Mouse (Mus musculus) forebrain, postnatal 0 days (tissue): ENCODE measurements at regions not wholly inside any gene's neighbourhood (a gene's known extent, or its start where the extent isn't known, plus 50 kb on each side); places are given as distances from the start of the nearest gene placed in this dataset.

Source experiments
- ATAC-seq: fragments of 200-750 bp; cut with Nextera tagmentation; 2 replicates; pipeline ENCODE4 v1.8.0; 2017; ENCODE audit warnings: mild to moderate bottlenecking, moderate library complexity
- DNase-seq: peaks from one replicate; pipeline ENCODE4 v3.0.0-alpha.2; 2015
- H3K27ac ChIP-seq: fragments of 300-500 bp; sonication (generic); 2 replicates; pipeline ENCODE4 v1.5.1; 2014; ENCODE audit warnings: low read depth, mild to moderate bottlenecking, antibody characterized with exemption, low read length, moderate library complexity, mixed read lengths
- H3K27me3 ChIP-seq: fragments of 300-500 bp; sonication (generic); 2 replicates; pipeline ENCODE4 v1.6.1; 2014; ENCODE audit warnings: mild to moderate bottlenecking, low read length, mixed read lengths; ENCODE audit not compliant: insufficient read depth
- H3K36me3 ChIP-seq: fragments of 300-500 bp; sonication (generic); 2 replicates; pipeline ENCODE4 v1.6.1; 2014; ENCODE audit warnings: mild to moderate bottlenecking, moderate library complexity; ENCODE audit not compliant: insufficient read depth
- H3K4me1 ChIP-seq: fragments of 300-500 bp; sonication (generic); 2 replicates; pipeline ENCODE4 v1.6.1; 2014; ENCODE audit warnings: antibody characterized with exemption; ENCODE audit not compliant: insufficient read depth
- H3K4me2 ChIP-seq: fragments of 300-500 bp; sonication (generic); 2 replicates; pipeline ENCODE4 v1.6.1; 2014; ENCODE audit warnings: low read depth, mild to moderate bottlenecking, moderate library complexity
- H3K4me3 ChIP-seq: fragments of 300-500 bp; sonication (generic); 2 replicates; pipeline ENCODE4 v1.5.1; 2014; ENCODE audit warnings: low read depth, low read length, mixed read lengths
- H3K9ac ChIP-seq: fragments of 300-500 bp; sonication (generic); 2 replicates; pipeline ENCODE4 v1.6.1; 2014; ENCODE audit warnings: mild to moderate bottlenecking
- H3K9me3 ChIP-seq: fragments of 300-500 bp; sonication (generic); 2 replicates; pipeline ENCODE4 v1.6.1; 2016; ENCODE audit warnings: low read length
- CTCF ChIP-seq: sonication (generic); IDR thresholded peaks from 2 replicates; pipeline ENCODE4 v1.5.1; 2016; ENCODE audit warnings: antibody characterized with exemption, control low read depth, low read depth
- WGBS: fragments of 180-500 bp; shearing (Covaris S2); extraction: QIAGEN DNeasy Blood & Tissue Kit; methylation state at CpG from one replicate; pipeline ENCODE4 v1.1.7; 2014; 5-methylcytosine and 5-hydroxymethylcytosine counted together

- no peaks in the 10 kb centered on the region for H3K36me3 ChIP-seq
- no peak for TF ChIP-seq CTCF
- H3K9me3 ChIP-seq = no peaks in the 10 kb centered on the region
- H3K4me2 ChIP-seq = no peak overlapping the region
- ATAC-seq = peak; percentile 42; the same call in 1 of the 2 replicates
- no peak overlapping the region for H3K9ac ChIP-seq
- H3K27ac ChIP-seq = no peak overlapping the region
- WGBS = 76% methylated on average over 3 of the region's 3 CpGs
- no peaks in the 10 kb centered on the region for H3K27me3 ChIP-seq
- H3K4me3 ChIP-seq = no peak overlapping the region
- no peak for DNase-seq
- H3K4me1 ChIP-seq = no peaks in the 10 kb centered on the region
Observed at GRCm38 (mm10) chr19:14191820-14192219, 278.5 kb downstream of the Olfr1505 start.

- H3K9ac ChIP-seq = no peak overlapping the region
- DNase-seq = no peak
- TF ChIP-seq CTCF = no peak
- no peaks in the 10 kb centered on the region for H3K27me3 ChIP-seq
- H3K4me3 ChIP-seq = no peak overlapping the region
- ATAC-seq = no peak
- H3K9me3 ChIP-seq = no peaks in the 10 kb centered on the region
- no peak overlapping the region for H3K4me2 ChIP-seq
- 91% methylated on average over 3 of the region's 3 CpGs for WGBS
- H3K36me3 ChIP-seq = no peaks in the 10 kb centered on the region
- H3K27ac ChIP-seq = no peak overlapping the region
- H3K4me1 ChIP-seq = no peaks in the 10 kb centered on the region
Observed at GRCm38 (mm10) chr19:14197864-14198263, 284.5 kb downstream of the Olfr1505 start.

- Histone ChIP-seq H3K4me2 (no peak overlapping the region), H3K9ac (no peak overlapping the region), H3K36me3 (no peaks in the 10 kb centered on the region), H3K27ac (no peak overlapping the region), H3K27me3 (no peaks in the 10 kb centered on the region), H3K4me3 (no peak overlapping the region), H3K9me3 (no peaks in the 10 kb centered on the region), H3K4me1 (0 out of 2 replicates have a peak, but pooled peaks cover 6% of the 10 kb centered on the region)
- no peak for TF ChIP-seq CTCF
- WGBS = 76% methylated on average over 4 of the region's 4 CpGs
- DNase-seq (no peak), ATAC-seq (no peak)
Observed at GRCm38 (mm10) chr19:14220507-14220909, 307.2 kb downstream of the Olfr1505 start.

GRCm38 (mm10) chr19:14225061-14225696 lies 311.8 kb downstream of the Olfr1505 start:
- no peak overlapping the region for H3K9ac ChIP-seq
- H3K4me3 ChIP-seq = no peak overlapping the region
- H3K4me1 ChIP-seq = 0 out of 2 replicates have a peak, but pooled peaks cover 6% of the 10 kb centered on the region
- no peaks in the 10 kb centered on the region for H3K36me3 ChIP-seq
- no peaks in the 10 kb centered on the region for H3K27me3 ChIP-seq
- DNase-seq (peak; percentile 61), ATAC-seq (peak; percentile 93)
- WGBS = 28% methylated on average over 6 of the region's 6 CpGs
- H3K4me2 ChIP-seq = no peak overlapping the region
- no peak overlapping the region for H3K27ac ChIP-seq
- TF ChIP-seq CTCF = no peak
- H3K9me3 ChIP-seq = no peaks in the 10 kb centered on the region

- Histone ChIP-seq H3K9ac (no peak overlapping the region), H3K36me3 (no peaks in the 10 kb centered on the region), H3K4me3 (no peak overlapping the region), H3K9me3 (no peaks in the 10 kb centered on the region), H3K27me3 (no peaks in the 10 kb centered on the region), H3K27ac (no peak overlapping the region), H3K4me1 (0 out of 2 replicates have a peak, but pooled peaks cover 6% of the 10 kb centered on the region), H3K4me2 (no peak overlapping the region)
- no peak for TF ChIP-seq CTCF
- ATAC-seq (peak; percentile 27), DNase-seq (peak; percentile 54)
- WGBS = 13% methylated on average over 4 of the region's 4 CpGs
Observed at GRCm38 (mm10) chr19:14225787-14226186, 312.5 kb downstream of the Olfr1505 start.

- no peaks in the 10 kb centered on the region for H3K9me3 ChIP-seq
- H3K4me1 ChIP-seq = 0 out of 2 replicates have a peak, but pooled peaks cover 6% of the 10 kb centered on the region
- H3K27ac ChIP-seq = no peak overlapping the region
- DNase-seq = no peak
- H3K9ac ChIP-seq = no peak overlapping the region
- no peak overlapping the region for H3K4me2 ChIP-seq
- no peaks in the 10 kb centered on the region for H3K27me3 ChIP-seq
- no peak overlapping the region for H3K4me3 ChIP-seq
- TF ChIP-seq CTCF = no peak
- ATAC-seq = no peak
- H3K36me3 ChIP-seq = no peaks in the 10 kb centered on the region
Observed at GRCm38 (mm10) chr19:14226521-14226920, 313.2 kb downstream of the Olfr1505 start.

- TF ChIP-seq CTCF = no peak
- H3K27me3 ChIP-seq = peaks cover 8% of the 10 kb centered on the region; the same call in 1 of the 2 replicates
- no peak overlapping the region for H3K4me3 ChIP-seq
- no peaks in the 10 kb centered on the region for H3K36me3 ChIP-seq
- ATAC-seq (peak; percentile 80), DNase-seq (peak; percentile 38)
- peaks cover 16% of the 10 kb centered on the region; the same call in 1 of the 2 replicates for H3K4me1 ChIP-seq
- no peak overlapping the region for H3K4me2 ChIP-seq
- 0 out of 2 replicates have a peak overlapping the region, but pooled peaks have one; percentile 16 for H3K27ac ChIP-seq
- 24% methylated on average over 5 of the region's 5 CpGs for WGBS
- no peak overlapping the region for H3K9ac ChIP-seq
- H3K9me3 ChIP-seq = no peaks in the 10 kb centered on the region
Observed at GRCm38 (mm10) chr19:14243565-14243964, 330.2 kb downstream of the Olfr1505 start.
